Mouse (Mus musculus): ENCODE results near the gene Olfr10.

DNA sequence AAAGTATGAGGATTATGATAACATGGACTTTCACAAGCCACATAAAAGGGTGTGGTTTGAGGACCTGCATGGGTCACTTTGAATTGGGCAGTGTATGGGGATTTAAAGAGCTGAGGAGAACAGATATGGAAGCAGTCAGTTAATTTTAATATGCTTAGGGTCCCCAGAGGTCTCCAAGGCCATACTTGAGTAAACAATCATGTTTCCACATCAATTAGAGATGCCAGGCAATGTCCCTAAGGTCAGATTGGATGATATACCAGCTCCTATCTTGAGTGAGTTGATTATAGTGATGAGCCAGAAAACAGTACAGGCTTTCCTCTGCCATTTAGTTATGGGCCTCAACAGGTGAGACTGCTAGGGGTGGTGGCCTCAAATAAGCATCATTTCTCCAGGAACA lies at the start of gene Olfr10:
- no peak for TF ChIP-seq CTCF (IDR thresholded peaks at IDR 0.05; ENCODE audit: low read depth)
- no peak for TF ChIP-seq EP300 (optimal IDR thresholded peaks at IDR 0.05)

Data from stomach, postnatal 0 days (tissue).